Mouse (Mus musculus) thymus, adult 2 months (tissue): ENCODE results near the gene Slc8a1.

Source experiments
- CTCF ChIP-seq: fragments of 200-500 bp; IDR thresholded peaks from 2 replicates; pipeline ENCODE4 v1.5.1; 2012; ENCODE audit warnings: mild to moderate bottlenecking, control low read depth, low read length, moderate library complexity, borderline replicate concordance; ENCODE audit not compliant: control insufficient read depth, poor library complexity, insufficient read depth; ENCODE audit errors: extremely low read depth
- POLR2A ChIP-seq: fragments of 200-500 bp; IDR thresholded peaks from 2 replicates; pipeline ENCODE4 v1.6.1; 2012; ENCODE audit warnings: mild to moderate bottlenecking, low read length, control low read depth, moderate library complexity; ENCODE audit not compliant: control insufficient read depth, poor library complexity, insufficient read depth; ENCODE audit errors: extremely low read depth

DNA sequence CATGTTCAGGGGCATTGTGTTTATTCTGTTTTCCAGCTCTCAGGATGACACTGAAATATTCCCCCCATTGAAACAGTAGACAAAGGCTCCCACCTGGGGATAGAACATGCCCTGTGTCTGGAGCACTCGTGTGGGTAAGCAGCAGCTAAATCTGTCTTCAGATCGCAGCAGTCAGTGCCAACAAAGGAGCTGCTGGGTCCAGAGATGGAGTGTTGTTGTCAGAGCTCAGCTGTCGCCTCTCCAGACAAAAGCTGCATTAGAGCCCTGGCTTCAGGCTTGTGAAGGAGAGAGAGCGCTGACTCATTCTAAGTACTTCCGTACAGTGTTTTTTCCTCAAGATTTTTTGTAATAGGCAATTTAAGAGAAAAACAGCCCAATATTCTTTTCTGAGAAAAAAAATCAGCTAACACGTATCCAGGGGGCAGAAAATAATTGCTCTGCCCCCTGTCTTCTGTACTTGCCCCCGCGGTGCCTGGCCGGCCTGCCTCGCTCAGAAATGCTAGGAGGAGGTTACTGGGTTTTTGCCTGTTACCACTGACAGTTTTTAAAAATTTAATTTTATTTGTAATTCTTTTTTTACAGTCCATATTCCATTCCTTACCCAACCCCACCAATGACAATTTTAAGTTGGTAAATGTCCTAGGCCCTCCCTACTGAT lies 318.2 kb downstream of the Slc8a1 start:
- TF ChIP-seq CTCF (no peak), POLR2A (no peak)
